Mouse (Mus musculus) limb, embryonic 10.5 days (tissue): ENCODE data around the gene Fam184b. TPM values are rescaled to one million over a fixed set of nuclear protein-coding genes. Genes with fewer than 3 reads are reported as not detected.
A peak's percentile ranks its signal among the peaks of the same experiment; 100 is the strongest.

Experiments used
- DNase-seq: peaks from one replicate; pipeline ENCODE4 v3.0.0-alpha.2; 2017; ENCODE audit warnings: low spot score
- H3K27ac ChIP-seq: fragments of 300-500 bp; sonication (generic); 2 replicates; pipeline ENCODE4 v1.5.1; 2016; ENCODE audit warnings: mild to moderate bottlenecking
- H3K27me3 ChIP-seq: fragments of 300-500 bp; sonication (generic); 2 replicates; pipeline ENCODE4 v1.6.1; 2016; ENCODE audit warnings: low read depth, mild to moderate bottlenecking; ENCODE audit not compliant: poor library complexity, severe bottlenecking
- H3K36me3 ChIP-seq: fragments of 300-500 bp; sonication (generic); 2 replicates; pipeline ENCODE4 v1.6.1; 2016; ENCODE audit warnings: mild to moderate bottlenecking, moderate library complexity
- H3K4me1 ChIP-seq: fragments of 300-500 bp; sonication (generic); 2 replicates; pipeline ENCODE4 v1.6.1; 2016
- H3K4me3 ChIP-seq: fragments of 300-500 bp; sonication (generic); 2 replicates; pipeline ENCODE4 v1.5.1; 2016; ENCODE audit warnings: mild to moderate bottlenecking, moderate library complexity
- H3K9me3 ChIP-seq: fragments of 300-500 bp; sonication (generic); replicated peaks from 2 replicates; pipeline ENCODE4 v1.6.1; 2016; ENCODE audit warnings: mild to moderate bottlenecking
- WGBS: fragments of 180-500 bp; shearing (Covaris S2); methylation state at CpG from one replicate; pipeline ENCODE4 v1.1.7; 2016; 5-methylcytosine and 5-hydroxymethylcytosine counted together
- polyA plus RNA-seq: library from polyadenylated mRNA; unstranded; fragments of >200 nt; fragmentation: Nextera tagmentation; extraction: Ambion mirVana; gene quantifications from 2 replicates; pipeline ENCODE4 v1.2.1, GENCODE M21; 2016

The Fam184b gene
- polyA plus RNA-seq, 1 experiment from 2014 or later = 0.66 TPM

GRCm38 (mm10) chr5:45521601-45522000, 117.8 kb downstream of the Fam184b start:
- peaks cover 13% of the 10 kb centered on the region for H3K4me1 ChIP-seq
- WGBS = 95% methylated on average over 6 of the region's 6 CpGs
- no peak overlapping the region for H3K27ac ChIP-seq
- peak overlapping the region; percentile 96 for H3K4me3 ChIP-seq
- no peak for DNase-seq
- no peaks in the 10 kb centered on the region for H3K9me3 ChIP-seq
- peaks cover 42% of the 10 kb centered on the region for H3K36me3 ChIP-seq
- no peaks in the 10 kb centered on the region for H3K27me3 ChIP-seq

GRCm38 (mm10) chr5:45520809-45521110, 118.7 kb downstream of the Fam184b start:
- 7% methylated on average over 5 of the region's 5 CpGs for WGBS
- Histone ChIP-seq H3K9me3 (no peaks in the 10 kb centered on the region), H3K4me1 (peaks cover 13% of the 10 kb centered on the region), H3K27ac (peak overlapping the region; percentile 94), H3K27me3 (no peaks in the 10 kb centered on the region), H3K36me3 (peaks cover 41% of the 10 kb centered on the region), H3K4me3 (peak overlapping the region; percentile 96)
- DNase-seq = no peak

GRCm38 (mm10) chr5:45519960-45520808, 119.2 kb downstream of the Fam184b start, which contains the start of gene Med28:
TSS of gene Med28 (plus strand) at chr5:45520229.
- Histone ChIP-seq H3K27me3 (no peaks in the 10 kb centered on the region), H3K9me3 (no peaks in the 10 kb centered on the region), H3K4me3 (peak within 1 kb of the TSS; percentile 96), H3K27ac (peak within 1 kb of the TSS; percentile 94), H3K36me3 (peaks cover 41% of the 10 kb centered on the region), H3K4me1 (peaks cover 13% of the 10 kb centered on the region)
- DNase-seq = peak; percentile 99
- WGBS = 3% methylated on average over 56 of the region's 56 CpGs

- no peaks in the 10 kb centered on the region; the same call in 1 of the 2 replicates for H3K9me3 ChIP-seq
- peaks cover 62% of the 10 kb centered on the region for H3K36me3 ChIP-seq
- no peak for DNase-seq
- H3K27ac ChIP-seq = no peak overlapping the region
- 93% methylated on average over 10 of the region's 10 CpGs for WGBS
- no peaks in the 10 kb centered on the region for H3K27me3 ChIP-seq
- H3K4me3 ChIP-seq = no peak overlapping the region
- 0 out of 2 replicates have a peak, but pooled peaks cover 4% of the 10 kb centered on the region for H3K4me1 ChIP-seq
These were observed 124.2 kb downstream of the Fam184b start for GRCm38 (mm10) chr5:45515151-45515743.

- Histone ChIP-seq H3K4me3 (no peak overlapping the region), H3K27ac (no peak overlapping the region), H3K9me3 (no peaks in the 10 kb centered on the region; the same call in 1 of the 2 replicates), H3K4me1 (0 out of 2 replicates have a peak, but pooled peaks cover under 1% of the 10 kb centered on the region), H3K27me3 (no peaks in the 10 kb centered on the region), H3K36me3 (peaks cover 69% of the 10 kb centered on the region)
- DNase-seq = no peak
- WGBS = 90% methylated on average over 1 of the region's 1 CpGs
These were observed 124.8 kb downstream of the Fam184b start for GRCm38 (mm10) chr5:45514599-45514998.

- WGBS = 90% methylated on average over 2 of the region's 2 CpGs
- Histone ChIP-seq H3K27ac (no peak overlapping the region), H3K4me1 (no peaks in the 10 kb centered on the region), H3K9me3 (no peaks in the 10 kb centered on the region; the same call in 1 of the 2 replicates), H3K27me3 (no peaks in the 10 kb centered on the region), H3K36me3 (peaks cover 74% of the 10 kb centered on the region), H3K4me3 (no peak overlapping the region)
- no peak for DNase-seq
These were observed 125.9 kb downstream of the Fam184b start for GRCm38 (mm10) chr5:45513511-45513910.

- no peaks in the 10 kb centered on the region; the same call in 1 of the 2 replicates for H3K9me3 ChIP-seq
- peaks cover 79% of the 10 kb centered on the region for H3K36me3 ChIP-seq
- WGBS = 91% methylated on average over 6 of the region's 6 CpGs
- no peaks in the 10 kb centered on the region for H3K4me1 ChIP-seq
- no peak for DNase-seq
- no peak overlapping the region for H3K27ac ChIP-seq
- H3K4me3 ChIP-seq = no peak overlapping the region
- H3K27me3 ChIP-seq = no peaks in the 10 kb centered on the region
These were observed 126.5 kb downstream of the Fam184b start for GRCm38 (mm10) chr5:45512908-45513307.

- H3K4me1 ChIP-seq = no peaks in the 10 kb centered on the region
- H3K4me3 ChIP-seq = no peak overlapping the region
- no peaks in the 10 kb centered on the region for H3K27me3 ChIP-seq
- no peak overlapping the region for H3K27ac ChIP-seq
- no peak for DNase-seq
- WGBS = 85% methylated on average over 7 of the region's 7 CpGs
- H3K9me3 ChIP-seq = no peaks in the 10 kb centered on the region; the same call in 1 of the 2 replicates
- H3K36me3 ChIP-seq = peaks cover 91% of the 10 kb centered on the region
These were observed 129.3 kb downstream of the Fam184b start for GRCm38 (mm10) chr5:45510071-45510470.

GRCm38 (mm10) chr5:45497564-45497963, 141.8 kb downstream of the Fam184b start:
- Histone ChIP-seq H3K27ac (no peak overlapping the region), H3K36me3 (peaks cover 74% of the 10 kb centered on the region), H3K4me1 (peaks cover 15% of the 10 kb centered on the region), H3K27me3 (no peaks in the 10 kb centered on the region), H3K4me3 (no peak overlapping the region), H3K9me3 (no peaks in the 10 kb centered on the region)
- no peak for DNase-seq
- WGBS = 92% methylated on average over 5 of the region's 5 CpGs

GRCm38 (mm10) chr5:45496930-45497550, 142.4 kb downstream of the Fam184b start:
- peaks cover 69% of the 10 kb centered on the region for H3K36me3 ChIP-seq
- 93% methylated on average over 12 of the region's 12 CpGs for WGBS
- no peak overlapping the region for H3K4me3 ChIP-seq
- no peaks in the 10 kb centered on the region for H3K9me3 ChIP-seq
- no peak overlapping the region for H3K27ac ChIP-seq
- no peaks in the 10 kb centered on the region for H3K27me3 ChIP-seq
- H3K4me1 ChIP-seq = peaks cover 15% of the 10 kb centered on the region
- no peak for DNase-seq

GRCm38 (mm10) chr5:45496479-45496878, 142.9 kb downstream of the Fam184b start:
- no peaks in the 10 kb centered on the region for H3K27me3 ChIP-seq

GRCm38 (mm10) chr5:45496042-45496441, 143.4 kb downstream of the Fam184b start:
- H3K27ac ChIP-seq = no peak overlapping the region
- no peak for DNase-seq
- peaks cover 15% of the 10 kb centered on the region for H3K4me1 ChIP-seq
- H3K4me3 ChIP-seq = no peak overlapping the region
- H3K36me3 ChIP-seq = peaks cover 59% of the 10 kb centered on the region
- no peaks in the 10 kb centered on the region for H3K9me3 ChIP-seq
- no peaks in the 10 kb centered on the region for H3K27me3 ChIP-seq

More at GRCm38 (mm10) chr5:45496479-45496878, 142.9 kb downstream of the Fam184b start:
- peaks cover 63% of the 10 kb centered on the region for H3K36me3 ChIP-seq
- 94% methylated on average over 4 of the region's 4 CpGs for WGBS
- no peak overlapping the region for H3K27ac ChIP-seq
- H3K4me3 ChIP-seq = no peak overlapping the region
- peaks cover 15% of the 10 kb centered on the region for H3K4me1 ChIP-seq
- DNase-seq = no peak
- H3K9me3 ChIP-seq = no peaks in the 10 kb centered on the region
